Comparison of ENCODE assay signal across 8 mouse cellular contexts in genomic region chr9:53673571-53673970, GRCm38 (mm10). TPM values are rescaled to one million over a fixed set of nuclear protein-coding genes. Genes with fewer than 3 reads are reported as not detected.
DNase-seq lines count a peak whose midpoint lies in the region; ATAC-seq and TF ChIP-seq lines count a peak whose summit lies in the region.

No protein-coding gene starts in this region.

- TF ChIP-seq CTCF in bone marrow, adult 2 months (IDR thresholded peaks at IDR 0.05; ENCODE audit: control insufficient read depth, insufficient read depth, low read length) = peak; percentile 75

- H3K9ac ChIP-seq in midbrain, embryonic 14.5 days (replicated peaks; ENCODE audit: low read length) = no peak overlapping the region
- H3K9ac ChIP-seq in midbrain, embryonic 13.5 days (replicated peaks) = no peak overlapping the region

- no peak overlapping the region for H3K27ac ChIP-seq in midbrain, embryonic 14.5 days (replicated peaks; ENCODE audit: low read depth, low read length)
- H3K27ac ChIP-seq in midbrain, embryonic 13.5 days = no peak overlapping the region
- H3K27ac ChIP-seq in bone marrow, adult 2 months (ENCODE audit: control insufficient read depth, insufficient read depth, low read depth, low read length, poor library complexity) = no peak overlapping the region

- no peak for TF ChIP-seq POLR2A in bone marrow, adult 2 months (IDR thresholded peaks at IDR 0.05; ENCODE audit: borderline replicate concordance, control insufficient read depth, low read depth, low read length)

- WGBS in midbrain, embryonic 14.5 days = 20% methylated on average over 3 of the region's 3 CpGs
- 20% methylated on average over 3 of the region's 3 CpGs for WGBS in midbrain, embryonic 13.5 days
- WGBS in bone marrow, adult 2 months = 19% methylated on average over 3 of the region's 3 CpGs

- no peak overlapping the region for H3K4me2 ChIP-seq in midbrain, embryonic 14.5 days (ENCODE audit: low read length)
- H3K4me2 ChIP-seq in midbrain, embryonic 13.5 days (replicated peaks) = no peak overlapping the region

- peaks cover 3% of the 10 kb centered on the region; the same call in 1 of the 2 replicates for H3K9me3 ChIP-seq in midbrain, embryonic 14.5 days (ENCODE audit: control insufficient read depth, low read length)
- H3K9me3 ChIP-seq in midbrain, embryonic 13.5 days = no peaks in the 10 kb centered on the region

- intact Hi-C loops in left cerebral cortex, postnatal 4 days (cut with DNase I) = no loop called here

- H3K27me3 ChIP-seq in midbrain, embryonic 14.5 days (ENCODE audit: control insufficient read depth, insufficient read depth, low read length) = no peaks in the 10 kb centered on the region
- no peaks in the 10 kb centered on the region for H3K27me3 ChIP-seq in midbrain, embryonic 13.5 days

- H3K4me1 ChIP-seq in midbrain, embryonic 14.5 days (ENCODE audit: control insufficient read depth, insufficient read depth, low read length) = no peaks in the 10 kb centered on the region
- H3K4me1 ChIP-seq in midbrain, embryonic 13.5 days (replicated peaks) = no peaks in the 10 kb centered on the region
- H3K4me1 ChIP-seq in bone marrow, adult 2 months (ENCODE audit: control insufficient read depth, insufficient read depth, low read length) = no peaks in the 10 kb centered on the region

- ATAC-seq in midbrain, embryonic 14.5 days (ENCODE audit: low FRiP score, low TSS enrichment) = no peak
- ATAC-seq in midbrain, embryonic 13.5 days = no peak
- ATAC-seq in erythroblast, adult 5-6 weeks (replicated peaks; ENCODE audit: low FRiP score, poor library complexity, severe bottlenecking) = peak; percentile 88

- no peaks in the 10 kb centered on the region for H3K36me3 ChIP-seq in midbrain, embryonic 14.5 days (ENCODE audit: control insufficient read depth, insufficient read depth, low read length)
- no peaks in the 10 kb centered on the region for H3K36me3 ChIP-seq in midbrain, embryonic 13.5 days

- no peak overlapping the region for H3K4me3 ChIP-seq in midbrain, embryonic 14.5 days (replicated peaks; ENCODE audit: low read depth, low read length)
- no peak overlapping the region for H3K4me3 ChIP-seq in midbrain, embryonic 13.5 days (replicated peaks)
- no peak overlapping the region for H3K4me3 ChIP-seq in bone marrow, adult 2 months (replicated peaks; ENCODE audit: control insufficient read depth, low read depth, low read length)

- DNase-seq in midbrain, embryonic 14.5 days = peak; percentile 81
- DNase-seq in induced T-regulatory cell, adult 2 months (ENCODE audit: low read depth) = peak; percentile 92
- peak; percentile 69 for DNase-seq in left cerebral cortex, postnatal 4 days
- peak; percentile 70 to 81 for DNase-seq in natural killer cell, adult 2 months (ENCODE audit: low spot score in 2 of 2)
- DNase-seq in testis, postnatal 10 days (ENCODE audit: low spot score) = peak; percentile 78

RNA-seq across cellular contexts. Expression of gene Cul5, which starts 3.8 kb away (rescaled TPM):
- polyA plus RNA-seq in midbrain, embryonic 14.5 days (2014; fragmentation: Nextera tagmentation; extraction: Ambion mirVana) = 64.1 and 69.3 TPM in 2 replicates
- polyA plus RNA-seq in midbrain, embryonic 13.5 days (2015; fragmentation: Nextera tagmentation; extraction: Ambion mirVana) = 45.5 and 47.3 TPM in 2 replicates
- 8.6 and 13.0 TPM in 2 replicates for polyA plus RNA-seq in bone marrow, adult 2 months (2011; ENCODE audit: insufficient read depth, insufficient read length, low replicate concordance, missing spikeins)
- 6.7 and 10.6 TPM in 2 replicates for total RNA-seq in erythroblast, adult 5-6 weeks (2015; ENCODE audit: low replicate concordance)
- 12.1 and 25.7 TPM in 2 replicates for total RNA-seq in erythroblast, adult 5-6 weeks (2017; ENCODE audit: low replicate concordance)
- 10 to 100 TPM; 51.7 to 53.5 TPM for total RNA-seq in left cerebral cortex, postnatal 4 days (2021)

RNA-seq across cellular contexts. Expression of gene Rab39, which starts 32.5 kb away (rescaled TPM):
- 2.8 and 3.0 TPM in 2 replicates for polyA plus RNA-seq in midbrain, embryonic 14.5 days (2014; fragmentation: Nextera tagmentation; extraction: Ambion mirVana)
- 3.2 and 3.6 TPM in 2 replicates for polyA plus RNA-seq in midbrain, embryonic 13.5 days (2015; fragmentation: Nextera tagmentation; extraction: Ambion mirVana)
- polyA plus RNA-seq in bone marrow, adult 2 months (2011; ENCODE audit: insufficient read depth, insufficient read length, low replicate concordance, missing spikeins) = 0.54 TPM in 1 of 2 replicates, not detected in the other
- 1.3 TPM in 1 of 2 replicates, not detected in the other for total RNA-seq in erythroblast, adult 5-6 weeks (2015; ENCODE audit: low replicate concordance)
- total RNA-seq in erythroblast, adult 5-6 weeks (2017; ENCODE audit: low replicate concordance) = 0.77 TPM in 1 of 2 replicates, not detected in the other
- 1 to 10 TPM; 2.0 to 2.1 TPM for total RNA-seq in left cerebral cortex, postnatal 4 days (2021)
